Mouse (Mus musculus) midbrain, embryonic 15.5 days (tissue): ENCODE measurements at regions not wholly inside any gene's neighbourhood (a gene's known extent, or its start where the extent isn't known, plus 50 kb on each side); places are given as distances from the start of the nearest gene placed in this dataset.

Experiments used
- ATAC-seq: fragments of 200-750 bp; cut with Nextera tagmentation; replicated peaks from 2 replicates; pipeline ENCODE4 v1.8.0; 2017; ENCODE audit warnings: moderate TSS enrichment
- H3K27ac ChIP-seq: fragments of 300-500 bp; sonication (generic); 2 replicates; pipeline ENCODE4 v1.5.1; 2015; ENCODE audit warnings: mild to moderate bottlenecking, inconsistent platforms
- H3K27me3 ChIP-seq: fragments of 300-500 bp; sonication (generic); replicated peaks from 2 replicates; pipeline ENCODE4 v1.6.1; 2015; ENCODE audit warnings: inconsistent platforms
- H3K36me3 ChIP-seq: fragments of 300-500 bp; sonication (generic); replicated peaks from 2 replicates; pipeline ENCODE4 v1.6.1; 2015; ENCODE audit warnings: inconsistent platforms
- H3K4me1 ChIP-seq: fragments of 300-500 bp; sonication (generic); 2 replicates; pipeline ENCODE4 v1.6.1; 2015; ENCODE audit warnings: inconsistent platforms
- H3K4me2 ChIP-seq: fragments of 300-500 bp; sonication (generic); 2 replicates; pipeline ENCODE4 v1.6.1; 2015; ENCODE audit warnings: inconsistent platforms, mild to moderate bottlenecking, moderate library complexity
- H3K4me3 ChIP-seq: fragments of 300-500 bp; sonication (generic); 2 replicates; pipeline ENCODE4 v1.5.1; 2015; ENCODE audit warnings: mild to moderate bottlenecking, inconsistent platforms
- H3K9ac ChIP-seq: fragments of 300-500 bp; sonication (generic); 2 replicates; pipeline ENCODE4 v1.6.1; 2015; ENCODE audit warnings: mild to moderate bottlenecking, inconsistent platforms
- H3K9me3 ChIP-seq: fragments of 300-500 bp; sonication (generic); 2 replicates; pipeline ENCODE4 v1.6.1; 2016; ENCODE audit warnings: inconsistent platforms
- WGBS: fragments of 180-500 bp; shearing (Covaris S2); methylation state at CpG from one replicate; pipeline ENCODE4 v1.1.7; 2015; ENCODE audit warnings: mixed read lengths; 5-methylcytosine and 5-hydroxymethylcytosine counted together

GRCm38 (mm10) chr6:25321446-25321845, 365.3 kb upstream of the Tmem229a start:
- no peaks in the 10 kb centered on the region for H3K36me3 ChIP-seq
- no peaks in the 10 kb centered on the region for H3K4me1 ChIP-seq
- H3K4me2 ChIP-seq: no peak overlapping the region
- H3K27ac ChIP-seq: no peak overlapping the region
- no peak overlapping the region for H3K9ac ChIP-seq
- ATAC-seq: no peak
- H3K9me3 ChIP-seq: no peaks in the 10 kb centered on the region
- H3K4me3 ChIP-seq: no peak overlapping the region
- 81% methylated on average over 1 of the region's 1 CpGs for WGBS
- no peaks in the 10 kb centered on the region for H3K27me3 ChIP-seq

- no peaks in the 10 kb centered on the region for H3K4me1 ChIP-seq
- no peaks in the 10 kb centered on the region for H3K27me3 ChIP-seq
- no peaks in the 10 kb centered on the region for H3K36me3 ChIP-seq
- H3K9me3 ChIP-seq: no peaks in the 10 kb centered on the region
- ATAC-seq: no peak
- H3K27ac ChIP-seq: no peak overlapping the region
- H3K4me2 ChIP-seq: no peak overlapping the region
- H3K9ac ChIP-seq: no peak overlapping the region
- H3K4me3 ChIP-seq: no peak overlapping the region
- 81% methylated on average over 6 of the region's 6 CpGs for WGBS
Measured at GRCm38 (mm10) chr6:25320291-25320844, 364.3 kb upstream of the Tmem229a start.

GRCm38 (mm10) chr6:25307471-25307870, 351.4 kb upstream of the Tmem229a start:
- H3K4me1 ChIP-seq: no peaks in the 10 kb centered on the region
- no peak overlapping the region for H3K27ac ChIP-seq
- H3K4me2 ChIP-seq: no peak overlapping the region
- H3K9ac ChIP-seq: no peak overlapping the region
- no peaks in the 10 kb centered on the region for H3K9me3 ChIP-seq
- H3K4me3 ChIP-seq: no peak overlapping the region
- H3K36me3 ChIP-seq: no peaks in the 10 kb centered on the region
- no peak for ATAC-seq
- no peaks in the 10 kb centered on the region for H3K27me3 ChIP-seq

- H3K9me3 ChIP-seq: no peaks in the 10 kb centered on the region
- H3K27ac ChIP-seq: no peak overlapping the region
- ATAC-seq: peak; percentile 56
- H3K4me3 ChIP-seq: no peak overlapping the region
- no peaks in the 10 kb centered on the region for H3K36me3 ChIP-seq
- WGBS: 71% methylated on average over 4 of the region's 4 CpGs
- H3K4me1 ChIP-seq: no peaks in the 10 kb centered on the region
- no peak overlapping the region for H3K9ac ChIP-seq
- no peaks in the 10 kb centered on the region for H3K27me3 ChIP-seq
- H3K4me2 ChIP-seq: no peak overlapping the region
Measured at GRCm38 (mm10) chr6:25304844-25305504, 348.9 kb upstream of the Tmem229a start.

- no peak for ATAC-seq
Measured at GRCm38 (mm10) chr6:25291613-25292012, 335.5 kb upstream of the Tmem229a start.

GRCm38 (mm10) chr6:25287591-25287990, 331.5 kb upstream of the Tmem229a start:
- no peaks in the 10 kb centered on the region for H3K9me3 ChIP-seq
- no peaks in the 10 kb centered on the region for H3K4me1 ChIP-seq
- H3K4me3 ChIP-seq: no peak overlapping the region
- no peaks in the 10 kb centered on the region for H3K36me3 ChIP-seq
- WGBS: 96% methylated on average over 4 of the region's 4 CpGs
- H3K27ac ChIP-seq: no peak overlapping the region
- H3K27me3 ChIP-seq: 0 out of 2 replicates have a peak, but pooled peaks cover 3% of the 10 kb centered on the region
- no peak overlapping the region for H3K4me2 ChIP-seq
- H3K9ac ChIP-seq: no peak overlapping the region
- ATAC-seq: no peak

More at GRCm38 (mm10) chr6:25291613-25292012, 335.5 kb upstream of the Tmem229a start:
- 95% methylated on average over 1 of the region's 1 CpGs for WGBS
- H3K36me3 ChIP-seq: no peaks in the 10 kb centered on the region
- no peak overlapping the region for H3K27ac ChIP-seq
- no peak overlapping the region for H3K9ac ChIP-seq
- H3K4me2 ChIP-seq: no peak overlapping the region
- no peaks in the 10 kb centered on the region for H3K27me3 ChIP-seq
- no peaks in the 10 kb centered on the region for H3K4me1 ChIP-seq
- H3K9me3 ChIP-seq: no peaks in the 10 kb centered on the region
- no peak overlapping the region for H3K4me3 ChIP-seq

- no peak overlapping the region for H3K27ac ChIP-seq
- H3K4me3 ChIP-seq: no peak overlapping the region
- no peak overlapping the region for H3K9ac ChIP-seq
- H3K4me1 ChIP-seq: no peaks in the 10 kb centered on the region
- no peaks in the 10 kb centered on the region for H3K36me3 ChIP-seq
- no peak overlapping the region for H3K4me2 ChIP-seq
- no peaks in the 10 kb centered on the region for H3K9me3 ChIP-seq
- 87% methylated on average over 6 of the region's 6 CpGs for WGBS
- no peak for ATAC-seq
- H3K27me3 ChIP-seq: 0 out of 2 replicates have a peak, but pooled peaks cover 3% of the 10 kb centered on the region
Measured at GRCm38 (mm10) chr6:25286313-25286712, 330.2 kb upstream of the Tmem229a start.

GRCm38 (mm10) chr6:25278509-25278908, 322.4 kb upstream of the Tmem229a start:
- 20% methylated on average over 1 of the region's 1 CpGs for WGBS
- 0 out of 2 replicates have a peak, but pooled peaks cover 2% of the 10 kb centered on the region for H3K27me3 ChIP-seq
- peak; percentile 77 for ATAC-seq

GRCm38 (mm10) chr6:25277703-25278447, 321.8 kb upstream of the Tmem229a start:
- Histone ChIP-seq H3K36me3 (no peaks in the 10 kb centered on the region), H3K4me3 (no peak overlapping the region), H3K9ac (no peak overlapping the region), H3K9me3 (no peaks in the 10 kb centered on the region), H3K4me1 (peaks cover 13% of the 10 kb centered on the region; the same call in 1 of the 2 replicates), H3K27me3 (0 out of 2 replicates have a peak, but pooled peaks cover 2% of the 10 kb centered on the region), H3K4me2 (peak overlapping the region; percentile 27; the same call in 1 of the 2 replicates), H3K27ac (0 out of 2 replicates have a peak overlapping the region, but pooled peaks have one; percentile 29)
- 33% methylated on average over 8 of the region's 8 CpGs for WGBS
- peak; percentile 88 for ATAC-seq

More at GRCm38 (mm10) chr6:25278509-25278908, 322.4 kb upstream of the Tmem229a start:
- no peak overlapping the region for H3K9ac ChIP-seq
- no peaks in the 10 kb centered on the region for H3K9me3 ChIP-seq
- H3K4me3 ChIP-seq: no peak overlapping the region
- H3K27ac ChIP-seq: no peak overlapping the region
- peaks cover 13% of the 10 kb centered on the region; the same call in 1 of the 2 replicates for H3K4me1 ChIP-seq
- no peak overlapping the region; the same call in 1 of the 2 replicates for H3K4me2 ChIP-seq
- H3K36me3 ChIP-seq: no peaks in the 10 kb centered on the region

GRCm38 (mm10) chr6:25276221-25276620, 320.1 kb upstream of the Tmem229a start:
- WGBS: 40% methylated on average over 2 of the region's 2 CpGs
- no peak for ATAC-seq

GRCm38 (mm10) chr6:25260559-25260958, 304.5 kb upstream of the Tmem229a start:
- 92% methylated on average over 1 of the region's 1 CpGs for WGBS

More at GRCm38 (mm10) chr6:25276221-25276620, 320.1 kb upstream of the Tmem229a start:
- Histone ChIP-seq H3K9me3 (no peaks in the 10 kb centered on the region), H3K27me3 (0 out of 2 replicates have a peak, but pooled peaks cover 2% of the 10 kb centered on the region), H3K4me3 (no peak overlapping the region), H3K4me1 (peaks cover 13% of the 10 kb centered on the region; the same call in 1 of the 2 replicates), H3K36me3 (no peaks in the 10 kb centered on the region), H3K27ac (no peak overlapping the region), H3K4me2 (no peak overlapping the region), H3K9ac (no peak overlapping the region)

GRCm38 (mm10) chr6:25255762-25256161, 299.7 kb upstream of the Tmem229a start:
- WGBS: 84% methylated on average over 2 of the region's 2 CpGs
- no peak for ATAC-seq

More at GRCm38 (mm10) chr6:25260559-25260958, 304.5 kb upstream of the Tmem229a start:
- H3K27ac ChIP-seq: no peak overlapping the region
- no peaks in the 10 kb centered on the region for H3K4me1 ChIP-seq
- no peak overlapping the region for H3K4me2 ChIP-seq
- no peaks in the 10 kb centered on the region for H3K9me3 ChIP-seq
- no peak overlapping the region for H3K4me3 ChIP-seq
- ATAC-seq: no peak
- H3K9ac ChIP-seq: no peak overlapping the region
- no peaks in the 10 kb centered on the region for H3K27me3 ChIP-seq
- no peaks in the 10 kb centered on the region for H3K36me3 ChIP-seq

More at GRCm38 (mm10) chr6:25255762-25256161, 299.7 kb upstream of the Tmem229a start:
- no peaks in the 10 kb centered on the region for H3K4me1 ChIP-seq
- no peak overlapping the region for H3K4me3 ChIP-seq
- no peaks in the 10 kb centered on the region for H3K9me3 ChIP-seq
- no peak overlapping the region for H3K27ac ChIP-seq
- no peaks in the 10 kb centered on the region for H3K36me3 ChIP-seq
- no peaks in the 10 kb centered on the region for H3K27me3 ChIP-seq
- H3K9ac ChIP-seq: no peak overlapping the region
- no peak overlapping the region for H3K4me2 ChIP-seq
